Mouse (Mus musculus) kidney, postnatal 0 days (tissue): ENCODE results near the gene Gmppa. TPM values are rescaled to one million over a fixed set of nuclear protein-coding genes. Genes with fewer than 3 reads are reported as not detected.

Experiments
- ATAC-seq: fragments of 200-750 bp; cut with Nextera tagmentation; replicated peaks from 2 replicates; pipeline ENCODE4 v1.8.0; 2017; ENCODE audit warnings: low read depth, moderate number of reproducible peaks, moderate TSS enrichment, moderate library complexity; ENCODE audit not compliant: low FRiP score
- DNase-seq: peaks from one replicate; pipeline ENCODE4 v3.0.0-alpha.2; 2016; ENCODE audit warnings: low spot score
- H3K27ac ChIP-seq: fragments of 300-500 bp; sonication (generic); 2 replicates; pipeline ENCODE4 v1.5.1; 2014; ENCODE audit warnings: mild to moderate bottlenecking
- H3K27me3 ChIP-seq: fragments of 300-500 bp; sonication (generic); 2 replicates; pipeline ENCODE4 v1.6.1; 2014; ENCODE audit warnings: low read length, mixed read lengths; ENCODE audit not compliant: insufficient read depth
- H3K36me3 ChIP-seq: fragments of 300-500 bp; sonication (generic); 2 replicates; pipeline ENCODE4 v1.6.1; 2014; ENCODE audit warnings: low read length, mixed read lengths; ENCODE audit not compliant: insufficient read depth
- H3K4me1 ChIP-seq: fragments of 300-500 bp; sonication (generic); replicated peaks from 2 replicates; pipeline ENCODE4 v1.6.1; 2014; ENCODE audit warnings: antibody characterized with exemption, low read length, mixed read lengths; ENCODE audit not compliant: insufficient read depth
- H3K4me2 ChIP-seq: fragments of 300-500 bp; sonication (generic); 2 replicates; pipeline ENCODE4 v1.6.1; 2014; ENCODE audit warnings: mild to moderate bottlenecking, low read length, moderate library complexity, mixed read lengths
- H3K4me3 ChIP-seq: fragments of 300-500 bp; sonication (generic); replicated peaks from 2 replicates; pipeline ENCODE4 v1.5.1; 2014; ENCODE audit warnings: low read depth, low read length
- H3K9ac ChIP-seq: fragments of 300-500 bp; sonication (generic); 2 replicates; pipeline ENCODE4 v1.6.1; 2014; ENCODE audit warnings: low read depth, low read length
- H3K9me3 ChIP-seq: fragments of 300-500 bp; sonication (generic); replicated peaks from 2 replicates; pipeline ENCODE4 v1.6.1; 2016; ENCODE audit warnings: low read length, inconsistent platforms, mixed read lengths
- CTCF ChIP-seq: IDR thresholded peaks from 2 replicates; pipeline ENCODE4 v1.5.1; 2016; ENCODE audit warnings: antibody characterized with exemption, low read depth, mild to moderate bottlenecking, moderate library complexity
- WGBS: fragments of 180-500 bp; shearing (Covaris S2); extraction: QIAGEN DNeasy Blood & Tissue Kit; methylation state at CpG from one replicate; pipeline ENCODE4 v1.1.7; 2014; 5-methylcytosine and 5-hydroxymethylcytosine counted together
- polyA plus RNA-seq: library from polyadenylated mRNA; unstranded; fragments of >200 nt; fragmentation: Nextera tagmentation; extraction: Ambion mirVana; gene quantifications from 2 replicates; pipeline ENCODE4 v1.2.1, GENCODE M21; 2015

The Gmppa gene
- polyA plus RNA-seq, 1 experiment from 2014 or later: 72.5 TPM

DNA sequence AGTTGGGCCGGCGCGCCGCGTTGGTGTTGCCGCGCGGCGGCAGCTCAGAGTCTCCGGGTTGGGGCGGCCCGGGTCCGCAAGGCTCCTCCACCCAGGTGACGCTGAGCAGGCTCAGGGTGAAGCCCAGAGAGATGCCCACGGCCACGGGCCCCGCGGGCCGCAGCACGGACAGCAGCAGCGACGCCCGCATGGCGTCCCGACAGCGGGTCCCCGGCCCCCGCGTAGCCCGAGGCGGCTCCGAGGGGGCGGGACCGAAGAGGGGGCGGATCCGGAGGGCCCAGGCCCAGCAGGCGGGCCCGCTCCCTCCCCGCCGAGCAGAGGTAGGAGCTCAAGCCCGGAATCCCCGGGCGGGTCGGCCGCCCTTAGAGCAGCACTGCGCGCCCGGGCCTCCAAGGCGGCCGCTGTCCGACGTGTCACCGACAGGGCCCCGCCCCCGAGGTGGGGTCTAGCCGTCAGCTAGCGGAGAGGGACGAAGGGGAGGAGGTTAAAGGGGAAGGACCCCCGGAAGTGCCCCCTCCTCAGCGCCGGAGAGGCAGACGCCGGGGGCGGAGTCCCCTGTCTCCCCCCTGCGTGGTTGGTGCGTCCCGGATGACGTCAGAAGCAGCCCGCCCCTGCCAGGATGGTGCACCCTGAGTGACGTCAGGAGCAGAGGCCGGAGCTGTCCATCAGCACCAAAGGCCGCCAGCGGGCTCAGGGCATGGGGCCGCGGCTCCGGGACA is 43.3 kb downstream of the Gmppa start, which contains the start of the genes Chpf and Tmem198:
TSS of gene Chpf (minus strand) at position 392 of the 719 bp plus-strand sequence.
TSS of gene Tmem198 (plus strand) at position 617 of the 719 bp plus-strand sequence.
- peaks cover 7% of the 10 kb centered on the region for H3K4me1 ChIP-seq
- TF ChIP-seq CTCF: no peak
- peak within 1 kb of the TSS; percentile 76 for H3K4me2 ChIP-seq
- H3K36me3 ChIP-seq: peaks cover 19% of the 10 kb centered on the region
- peak; percentile 96 for DNase-seq
- H3K27ac ChIP-seq: peak within 1 kb of the TSS; percentile 73
- H3K9ac ChIP-seq: peak within 1 kb of the TSS; percentile 61
- H3K9me3 ChIP-seq: no peaks in the 10 kb centered on the region
- under 1% methylated on average over 61 of the region's 76 CpGs for WGBS
- H3K4me3 ChIP-seq: peak within 1 kb of the TSS; percentile 54
- peak; percentile 89 for ATAC-seq
- H3K27me3 ChIP-seq: peaks cover 25% of the 10 kb centered on the region; the same call in 1 of the 2 replicates

DNA sequence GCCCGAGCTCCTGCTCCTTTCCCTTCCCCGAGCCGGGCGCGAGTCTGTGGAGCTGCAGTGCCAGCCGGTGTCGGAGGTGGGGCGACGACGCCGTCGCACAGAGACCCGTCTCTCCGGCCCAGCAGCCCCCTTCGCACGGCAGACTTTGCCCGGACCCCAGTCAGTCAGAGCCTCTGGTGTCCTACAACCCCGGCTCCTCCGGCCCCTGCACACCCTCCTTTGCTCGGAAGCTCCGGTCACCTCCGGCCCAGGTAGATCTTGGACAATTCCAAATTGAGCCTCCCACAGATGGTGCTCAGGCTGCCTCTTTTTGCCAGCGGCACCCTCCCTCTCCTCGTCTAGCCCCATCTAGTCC is 43.9 kb downstream of the Gmppa start:
- TF ChIP-seq CTCF: no peak
- Histone ChIP-seq H3K36me3 (peaks cover 19% of the 10 kb centered on the region), H3K27me3 (peaks cover 31% of the 10 kb centered on the region; the same call in 1 of the 2 replicates), H3K4me2 (peak overlapping the region; percentile 76), H3K9me3 (no peaks in the 10 kb centered on the region), H3K4me3 (peak overlapping the region; percentile 54), H3K4me1 (peaks cover 7% of the 10 kb centered on the region), H3K9ac (no peak overlapping the region), H3K27ac (no peak overlapping the region)
- under 1% methylated on average over 24 of the region's 24 CpGs for WGBS
- ATAC-seq (no peak; the same call in 1 of the 2 replicates), DNase-seq (no peak)

- peaks cover 7% of the 10 kb centered on the region for H3K4me1 ChIP-seq
- H3K9me3 ChIP-seq: no peaks in the 10 kb centered on the region
- ATAC-seq: no peak
- H3K9ac ChIP-seq: no peak overlapping the region
- H3K27ac ChIP-seq: no peak overlapping the region
- peak overlapping the region; percentile 54; the same call in 1 of the 2 replicates for H3K4me3 ChIP-seq
- WGBS: 18% methylated on average over 13 of the region's 13 CpGs
- peaks cover 35% of the 10 kb centered on the region; the same call in 1 of the 2 replicates for H3K27me3 ChIP-seq
- peaks cover 15% of the 10 kb centered on the region for H3K36me3 ChIP-seq
- no peak for TF ChIP-seq CTCF
- H3K4me2 ChIP-seq: peak overlapping the region; percentile 76
- no peak for DNase-seq
These were observed 44.3 kb downstream of the Gmppa start for GRCm38 (mm10) chr1:75480036-75480435.

- DNase-seq (no peak), ATAC-seq (no peak)
- H3K9ac ChIP-seq: no peak overlapping the region
- no peak overlapping the region for H3K4me3 ChIP-seq
- peaks cover 7% of the 10 kb centered on the region for H3K4me1 ChIP-seq
- H3K36me3 ChIP-seq: peaks cover 8% of the 10 kb centered on the region
- H3K4me2 ChIP-seq: no peak overlapping the region
- TF ChIP-seq CTCF: no peak
- H3K9me3 ChIP-seq: no peaks in the 10 kb centered on the region
- H3K27ac ChIP-seq: no peak overlapping the region
- H3K27me3 ChIP-seq: peaks cover 41% of the 10 kb centered on the region
- WGBS: 88% methylated on average over 7 of the region's 7 CpGs
These were observed 45.0 kb downstream of the Gmppa start for GRCm38 (mm10) chr1:75480735-75481134.

- peaks cover 9% of the 10 kb centered on the region for H3K4me1 ChIP-seq
- WGBS: 13% methylated on average over 24 of the region's 24 CpGs
- peak; percentile 34 for ATAC-seq
- H3K9me3 ChIP-seq: no peaks in the 10 kb centered on the region
- no peak for TF ChIP-seq CTCF
- no peak overlapping the region for H3K27ac ChIP-seq
- H3K36me3 ChIP-seq: peaks cover 9% of the 10 kb centered on the region; the same call in 1 of the 2 replicates
- peak overlapping the region; percentile 87 for H3K4me2 ChIP-seq
- DNase-seq: no peak
- peaks cover 54% of the 10 kb centered on the region for H3K27me3 ChIP-seq
- H3K9ac ChIP-seq: 0 out of 2 replicates have a peak overlapping the region, but pooled peaks have one; percentile 46
- H3K4me3 ChIP-seq: no peak overlapping the region
These were observed 50.8 kb downstream of the Gmppa start for GRCm38 (mm10) chr1:75486561-75486960.

DNA sequence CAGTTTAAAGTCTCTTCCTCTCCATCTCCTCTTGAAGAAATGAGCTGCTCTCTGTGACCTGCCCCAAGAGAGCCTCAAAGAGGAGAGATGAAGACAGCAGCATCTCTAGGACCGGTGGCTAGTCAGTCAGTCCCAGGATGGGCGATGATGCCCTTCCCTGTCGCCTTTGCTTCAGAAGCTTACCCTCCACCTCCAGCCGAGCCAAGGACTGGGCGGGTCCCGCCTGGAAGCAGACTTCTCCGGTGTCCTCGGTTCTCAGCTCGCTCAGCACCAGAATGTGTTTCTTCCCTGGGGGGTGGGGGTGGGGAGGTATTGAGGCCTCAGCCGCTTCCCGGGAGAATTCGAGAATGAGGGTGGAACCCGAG is 51.3 kb downstream of the Gmppa start:
- DNase-seq (no peak), ATAC-seq (no peak)
- TF ChIP-seq CTCF: no peak
- no peaks in the 10 kb centered on the region for H3K9me3 ChIP-seq
- H3K36me3 ChIP-seq: peaks cover 9% of the 10 kb centered on the region; the same call in 1 of the 2 replicates
- no peak overlapping the region for H3K27ac ChIP-seq
- peaks cover 51% of the 10 kb centered on the region for H3K27me3 ChIP-seq
- H3K4me2 ChIP-seq: peak overlapping the region; percentile 87
- peaks cover 9% of the 10 kb centered on the region for H3K4me1 ChIP-seq
- peak overlapping the region; percentile 45 for H3K4me3 ChIP-seq
- WGBS: 5% methylated on average over 13 of the region's 13 CpGs
- H3K9ac ChIP-seq: peak overlapping the region; percentile 46; the same call in 1 of the 2 replicates
